Mouse (Mus musculus): ENCODE measurements around the gene Sidt2. TPM values are rescaled to one million over a fixed set of nuclear protein-coding genes. Genes with fewer than 3 reads are reported as not detected.

Sidt2 gene
- polyA plus RNA-seq, 1 experiment from 2014 or later: 34.7 TPM

DNA sequence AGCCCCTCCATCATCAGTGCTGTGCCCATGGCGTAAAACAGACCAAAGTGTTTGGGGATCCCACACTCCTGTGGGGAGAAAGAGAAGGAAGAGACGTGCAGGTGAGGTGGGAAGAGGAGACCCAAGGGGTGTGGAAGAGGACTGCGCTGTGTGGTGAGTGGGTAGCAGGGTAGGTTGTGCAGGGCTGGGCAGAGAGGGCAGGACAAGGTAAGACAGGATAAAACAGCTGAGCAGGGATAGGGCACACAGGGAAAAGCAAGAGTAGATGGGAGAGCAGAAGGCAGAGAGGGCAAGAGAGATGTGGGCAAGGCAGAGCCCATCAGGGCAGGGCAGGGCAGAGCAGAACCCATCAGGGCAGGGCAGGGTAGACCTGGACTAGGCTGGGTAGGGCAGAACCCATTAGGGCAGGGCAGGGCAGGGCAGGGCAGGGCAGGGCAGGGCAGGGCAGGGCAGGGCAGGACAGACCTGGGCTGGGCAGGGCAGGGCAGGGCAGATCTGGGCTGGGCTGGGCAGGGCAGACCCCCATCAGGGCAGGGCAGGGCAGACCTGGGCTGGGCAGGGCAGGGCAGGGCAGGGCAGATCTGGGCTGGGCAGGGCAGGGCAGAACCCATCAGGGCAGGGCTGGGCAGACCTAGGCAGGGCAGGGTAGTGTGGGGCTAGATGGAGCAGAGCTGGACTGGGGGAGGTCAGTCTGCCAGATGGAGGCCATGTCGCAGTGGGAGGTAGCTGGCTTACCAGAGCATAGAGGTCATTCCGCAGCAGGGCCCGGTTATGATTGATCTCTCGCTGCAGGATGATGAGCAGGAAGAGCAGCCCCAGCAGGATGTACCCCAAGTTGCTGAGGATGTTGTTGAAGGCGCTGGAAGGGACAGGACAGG is 11.2 kb downstream of the Sidt2 start:
- 87% methylated on average over 8 of the region's 8 CpGs for WGBS (ENCODE audit: insufficient replicate concordance)
- H3K9ac ChIP-seq (ENCODE audit: low read depth, low read length): no peak overlapping the region
- H3K4me1 ChIP-seq (ENCODE audit: control insufficient read depth, insufficient read depth, low read length): no peaks in the 10 kb centered on the region
- no peak overlapping the region for H3K4me3 ChIP-seq (ENCODE audit: low read depth, low read length)
- 0 out of 2 replicates have a peak, but pooled peaks have one; percentile 23 for ATAC-seq (replicated peaks; ENCODE audit: insufficient number of reproducible peaks, low FRiP score, low TSS enrichment)
- H3K4me2 ChIP-seq: no peak overlapping the region
- peaks cover 31% of the 10 kb centered on the region for H3K36me3 ChIP-seq (ENCODE audit: control insufficient read depth, insufficient read depth, low read length)
- no peaks in the 10 kb centered on the region for H3K27me3 ChIP-seq (ENCODE audit: control insufficient read depth, insufficient read depth, low read length)
- no peaks in the 10 kb centered on the region for H3K9me3 ChIP-seq (replicated peaks; ENCODE audit: control insufficient read depth, low read length)
- H3K27ac ChIP-seq (ENCODE audit: low read depth, low read length): no peak overlapping the region

DNA sequence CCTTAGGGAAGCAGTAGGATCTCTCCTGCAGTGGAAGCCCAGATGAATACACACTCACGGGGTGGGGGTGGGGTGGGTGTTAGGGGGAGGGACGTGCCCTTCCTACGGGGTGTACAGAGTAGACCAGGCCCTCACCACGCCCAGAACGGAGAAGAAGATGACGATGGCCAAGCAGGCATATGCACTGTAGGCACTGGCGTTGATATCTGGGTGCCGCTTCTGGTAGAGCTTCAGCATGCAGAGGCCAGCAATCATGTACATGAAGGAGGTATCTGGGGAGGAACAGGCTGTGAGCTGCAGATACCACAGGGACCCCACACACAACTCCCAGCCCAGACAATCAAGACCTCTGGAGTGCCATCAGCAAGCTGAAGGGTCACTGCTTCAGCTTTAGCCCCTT is 12.1 kb downstream of the Sidt2 start:
- H3K27me3 ChIP-seq (ENCODE audit: control insufficient read depth, insufficient read depth, low read length): no peaks in the 10 kb centered on the region
- no peak overlapping the region for H3K4me3 ChIP-seq (ENCODE audit: low read depth, low read length)
- H3K36me3 ChIP-seq (ENCODE audit: control insufficient read depth, insufficient read depth, low read length): peaks cover 35% of the 10 kb centered on the region
- H3K4me1 ChIP-seq (ENCODE audit: control insufficient read depth, insufficient read depth, low read length): no peaks in the 10 kb centered on the region
- no peak overlapping the region for H3K9ac ChIP-seq (ENCODE audit: low read depth, low read length)
- 80% methylated on average over 8 of the region's 8 CpGs for WGBS (ENCODE audit: insufficient replicate concordance)
- no peak overlapping the region for H3K4me2 ChIP-seq
- ATAC-seq (replicated peaks; ENCODE audit: insufficient number of reproducible peaks, low FRiP score, low TSS enrichment): no peak
- H3K9me3 ChIP-seq (replicated peaks; ENCODE audit: control insufficient read depth, low read length): no peaks in the 10 kb centered on the region
- H3K27ac ChIP-seq (ENCODE audit: low read depth, low read length): no peak overlapping the region

DNA sequence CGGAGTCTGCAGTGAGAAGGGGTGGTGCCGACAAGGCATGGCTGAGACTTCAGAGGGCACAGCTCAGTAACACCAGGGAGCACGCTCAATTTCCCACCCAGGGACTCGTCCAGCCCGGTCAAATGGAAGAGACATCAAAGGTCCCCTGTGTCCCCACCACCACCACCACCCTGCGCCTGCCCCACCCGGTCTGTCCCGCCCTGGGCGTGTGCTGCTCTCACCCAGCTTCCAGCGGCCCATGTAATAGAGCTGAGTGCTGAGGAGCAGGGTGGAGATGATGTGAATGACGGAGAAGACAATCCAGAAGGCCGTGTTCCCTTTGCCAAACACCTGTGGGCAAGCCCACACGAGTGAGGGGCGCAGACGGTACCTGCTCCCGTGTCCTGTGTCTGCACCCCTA is 12.6 kb downstream of the Sidt2 start:
- Histone ChIP-seq H3K9ac (ENCODE audit: low read depth, low read length) (no peak overlapping the region), H3K4me3 (ENCODE audit: low read depth, low read length) (no peak overlapping the region), H3K4me2 (no peak overlapping the region), H3K27ac (ENCODE audit: low read depth, low read length) (no peak overlapping the region), H3K4me1 (ENCODE audit: control insufficient read depth, insufficient read depth, low read length) (no peaks in the 10 kb centered on the region), H3K9me3 (replicated peaks; ENCODE audit: control insufficient read depth, low read length) (no peaks in the 10 kb centered on the region), H3K27me3 (ENCODE audit: control insufficient read depth, insufficient read depth, low read length) (no peaks in the 10 kb centered on the region), H3K36me3 (ENCODE audit: control insufficient read depth, insufficient read depth, low read length) (peaks cover 35% of the 10 kb centered on the region)
- ATAC-seq (replicated peaks; ENCODE audit: insufficient number of reproducible peaks, low FRiP score, low TSS enrichment): no peak
- WGBS (ENCODE audit: insufficient replicate concordance): 87% methylated on average over 16 of the region's 16 CpGs

DNA sequence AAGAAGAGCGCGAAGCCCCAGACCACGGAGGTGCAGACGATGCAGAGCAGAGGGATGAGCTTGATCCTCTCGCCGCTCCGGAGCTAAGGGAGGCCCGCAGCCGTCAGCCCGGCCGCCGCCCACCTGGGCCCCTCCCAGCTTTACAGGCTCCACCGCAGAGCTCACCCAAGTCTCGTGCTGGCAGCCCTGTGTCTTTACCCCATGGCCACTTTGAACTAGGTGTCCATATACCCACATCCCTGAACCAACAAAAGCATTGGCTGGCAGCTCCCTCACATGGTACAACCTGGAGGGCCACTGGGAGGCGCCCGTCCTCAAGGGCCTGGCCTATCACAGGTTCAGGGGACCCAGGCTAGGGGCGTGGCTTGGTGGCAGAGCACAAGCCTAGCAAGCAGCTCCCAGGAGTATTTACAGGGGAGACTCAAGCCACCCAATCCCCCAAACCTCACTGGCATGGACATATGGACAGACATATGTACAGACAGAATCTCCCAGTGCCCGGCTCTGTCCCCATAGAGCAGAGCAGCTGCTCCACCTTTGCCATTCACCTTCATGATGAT is 13.6 kb downstream of the Sidt2 start:
- H3K9me3 ChIP-seq (replicated peaks; ENCODE audit: control insufficient read depth, low read length): no peaks in the 10 kb centered on the region
- peaks cover 4% of the 10 kb centered on the region for H3K4me1 ChIP-seq (ENCODE audit: control insufficient read depth, insufficient read depth, low read length)
- no peaks in the 10 kb centered on the region for H3K27me3 ChIP-seq (ENCODE audit: control insufficient read depth, insufficient read depth, low read length)
- H3K4me2 ChIP-seq: no peak overlapping the region
- H3K36me3 ChIP-seq (ENCODE audit: control insufficient read depth, insufficient read depth, low read length): peaks cover 35% of the 10 kb centered on the region
- H3K9ac ChIP-seq (ENCODE audit: low read depth, low read length): no peak overlapping the region
- WGBS (ENCODE audit: insufficient replicate concordance): 63% methylated on average over 18 of the region's 18 CpGs
- H3K4me3 ChIP-seq (ENCODE audit: low read depth, low read length): no peak overlapping the region
- H3K27ac ChIP-seq (ENCODE audit: low read depth, low read length): no peak overlapping the region
- ATAC-seq (replicated peaks; ENCODE audit: insufficient number of reproducible peaks, low FRiP score, low TSS enrichment): no peak

DNA sequence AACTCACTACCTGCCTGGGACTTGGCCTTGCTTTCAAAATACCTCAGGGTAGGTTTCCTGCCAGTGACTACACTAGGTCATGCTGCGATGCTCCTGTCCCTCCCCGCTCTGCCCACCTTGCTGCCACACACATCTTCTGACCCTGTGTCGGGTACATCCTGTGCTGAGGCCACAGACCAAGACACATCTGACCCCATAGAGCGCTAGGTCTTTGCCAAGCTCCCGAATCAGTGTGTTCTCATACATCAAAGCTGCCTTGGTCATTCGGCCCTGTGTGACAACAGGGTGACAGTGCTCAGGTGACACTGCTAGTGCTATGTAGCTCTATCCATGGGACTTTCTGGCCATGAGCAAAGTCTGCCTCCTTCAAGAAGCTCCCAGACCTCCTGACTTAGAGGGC is 15.3 kb downstream of the Sidt2 start:
- H3K27ac ChIP-seq (ENCODE audit: low read depth, low read length): no peak overlapping the region
- no peaks in the 10 kb centered on the region for H3K9me3 ChIP-seq (replicated peaks; ENCODE audit: control insufficient read depth, low read length)
- 85% methylated on average over 6 of the region's 6 CpGs for WGBS (ENCODE audit: insufficient replicate concordance)
- no peak for ATAC-seq (replicated peaks; ENCODE audit: insufficient number of reproducible peaks, low FRiP score, low TSS enrichment)
- H3K4me1 ChIP-seq (ENCODE audit: control insufficient read depth, insufficient read depth, low read length): peaks cover 13% of the 10 kb centered on the region
- H3K4me3 ChIP-seq (ENCODE audit: low read depth, low read length): no peak overlapping the region
- no peaks in the 10 kb centered on the region for H3K27me3 ChIP-seq (ENCODE audit: control insufficient read depth, insufficient read depth, low read length)
- H3K9ac ChIP-seq (ENCODE audit: low read depth, low read length): no peak overlapping the region
- no peak overlapping the region for H3K4me2 ChIP-seq
- peaks cover 31% of the 10 kb centered on the region for H3K36me3 ChIP-seq (ENCODE audit: control insufficient read depth, insufficient read depth, low read length)

DNA sequence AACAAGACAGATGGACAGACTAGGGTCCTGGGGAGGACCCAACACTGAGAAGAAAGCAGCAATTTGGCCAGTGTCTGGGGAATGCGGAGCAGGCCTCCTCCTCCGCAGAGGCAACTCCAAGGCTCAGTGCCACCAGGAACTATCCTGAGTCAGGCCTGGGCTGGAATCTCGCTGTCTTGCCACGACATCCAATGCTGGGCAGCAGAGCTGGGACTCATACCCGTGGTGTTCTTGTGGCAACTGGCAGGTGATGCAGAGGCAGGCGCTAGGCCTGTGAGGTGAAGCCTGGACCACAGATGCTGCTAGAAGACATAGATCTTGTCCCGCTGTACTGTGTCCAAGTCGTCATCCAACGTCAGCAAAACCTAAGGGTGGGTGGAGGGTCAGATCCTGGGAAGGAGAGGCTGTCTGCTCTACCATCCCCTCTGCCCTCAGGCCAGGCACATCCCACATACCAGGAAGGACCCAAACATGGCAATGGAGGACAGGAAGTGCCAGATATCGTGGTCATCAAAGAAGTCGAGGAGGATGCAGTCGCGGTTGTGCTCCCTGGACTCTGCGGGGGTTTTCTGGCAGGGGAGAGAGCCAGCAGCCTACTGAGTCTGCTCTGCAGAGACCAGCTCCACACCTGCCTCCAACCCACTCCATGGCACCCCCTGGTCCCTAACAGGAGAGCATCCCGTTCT is 16.0 kb downstream of the Sidt2 start:
- Histone ChIP-seq H3K9me3 (replicated peaks; ENCODE audit: control insufficient read depth, low read length) (no peaks in the 10 kb centered on the region), H3K9ac (ENCODE audit: low read depth, low read length) (no peak overlapping the region), H3K36me3 (ENCODE audit: control insufficient read depth, insufficient read depth, low read length) (peaks cover 25% of the 10 kb centered on the region), H3K27ac (ENCODE audit: low read depth, low read length) (no peak overlapping the region), H3K4me2 (no peak overlapping the region), H3K27me3 (ENCODE audit: control insufficient read depth, insufficient read depth, low read length) (no peaks in the 10 kb centered on the region), H3K4me3 (ENCODE audit: low read depth, low read length) (no peak overlapping the region), H3K4me1 (ENCODE audit: control insufficient read depth, insufficient read depth, low read length) (peaks cover 17% of the 10 kb centered on the region)
- 81% methylated on average over 15 of the region's 15 CpGs for WGBS (ENCODE audit: insufficient replicate concordance)
- no peak for ATAC-seq (replicated peaks; ENCODE audit: insufficient number of reproducible peaks, low FRiP score, low TSS enrichment)

DNA sequence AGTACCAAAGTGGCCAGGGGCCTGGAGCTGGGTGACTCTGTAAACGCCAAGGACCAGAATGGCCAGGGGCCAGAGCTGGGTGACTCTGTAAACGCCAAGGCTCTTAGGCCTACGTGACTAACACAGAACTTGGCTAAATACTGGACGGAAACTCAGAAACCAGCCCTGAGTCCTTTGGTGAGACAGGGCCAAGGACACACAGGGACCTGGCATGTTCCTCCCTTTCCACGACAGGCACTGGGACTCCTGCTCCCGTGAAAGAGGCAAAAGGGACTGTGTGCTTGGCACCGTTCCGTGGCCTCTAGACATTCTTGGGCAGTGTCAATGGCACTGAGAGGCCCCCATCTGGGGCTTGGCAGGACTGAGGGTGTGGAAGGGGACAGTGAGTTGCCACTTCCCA is 17.0 kb downstream of the Sidt2 start:
- Histone ChIP-seq H3K36me3 (ENCODE audit: control insufficient read depth, insufficient read depth, low read length) (peaks cover 19% of the 10 kb centered on the region), H3K27ac (ENCODE audit: low read depth, low read length) (no peak overlapping the region), H3K4me3 (ENCODE audit: low read depth, low read length) (no peak overlapping the region), H3K4me2 (no peak overlapping the region), H3K9ac (ENCODE audit: low read depth, low read length) (no peak overlapping the region), H3K4me1 (ENCODE audit: control insufficient read depth, insufficient read depth, low read length) (peaks cover 18% of the 10 kb centered on the region), H3K27me3 (ENCODE audit: control insufficient read depth, insufficient read depth, low read length) (no peaks in the 10 kb centered on the region), H3K9me3 (replicated peaks; ENCODE audit: control insufficient read depth, low read length) (no peaks in the 10 kb centered on the region)
- no peak for ATAC-seq (replicated peaks; ENCODE audit: insufficient number of reproducible peaks, low FRiP score, low TSS enrichment)
- 90% methylated on average over 8 of the region's 8 CpGs for WGBS (ENCODE audit: insufficient replicate concordance)

DNA sequence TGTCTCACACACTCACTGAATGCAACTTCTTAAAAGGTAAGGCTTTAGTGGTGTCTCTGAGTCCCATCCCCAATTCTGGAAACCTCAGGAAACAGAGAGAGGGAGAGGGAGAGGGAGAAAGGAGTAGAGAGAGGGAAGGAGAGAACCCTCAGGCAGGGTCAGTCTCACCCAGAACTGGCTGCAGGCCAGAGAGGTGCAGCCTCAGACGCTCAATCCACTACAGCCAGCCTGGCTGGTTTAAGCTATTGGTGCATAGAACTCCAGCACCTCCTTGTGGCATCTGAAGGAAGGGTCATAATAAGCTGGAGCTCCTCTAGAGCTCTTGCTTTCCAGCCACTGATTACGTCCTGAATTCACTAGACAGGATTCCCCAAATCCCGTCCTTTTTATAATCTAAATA is 18.2 kb downstream of the Sidt2 start:
- Histone ChIP-seq H3K4me3 (ENCODE audit: low read depth, low read length) (no peak overlapping the region), H3K4me2 (no peak overlapping the region), H3K4me1 (ENCODE audit: control insufficient read depth, insufficient read depth, low read length) (peaks cover 24% of the 10 kb centered on the region), H3K9ac (ENCODE audit: low read depth, low read length) (no peak overlapping the region), H3K9me3 (replicated peaks; ENCODE audit: control insufficient read depth, low read length) (no peaks in the 10 kb centered on the region), H3K27me3 (ENCODE audit: control insufficient read depth, insufficient read depth, low read length) (no peaks in the 10 kb centered on the region), H3K36me3 (ENCODE audit: control insufficient read depth, insufficient read depth, low read length) (peaks cover 8% of the 10 kb centered on the region; the same call in 1 of the 2 replicates), H3K27ac (ENCODE audit: low read depth, low read length) (peak overlapping the region; percentile 74)
- 20% methylated on average over 3 of the region's 3 CpGs for WGBS (ENCODE audit: insufficient replicate concordance)
- no peak; the same call in 1 of the 2 replicates for ATAC-seq (replicated peaks; ENCODE audit: insufficient number of reproducible peaks, low FRiP score, low TSS enrichment)

Measured in heart, embryonic 11.5 days (tissue).